Mouse (Mus musculus) ES-E14 (cell line): Measurements from ENCODE around the gene Adgrb3. TPM values are rescaled to one million over a fixed set of nuclear protein-coding genes. Genes with fewer than 3 reads are reported as not detected.

Experiments
- DNase-seq: peaks from one replicate; pipeline ENCODE4 v3.0.0-alpha.2; 2013; ENCODE audit warnings: low read depth, low spot score
- H3K27ac ChIP-seq: 2 replicates; pipeline ENCODE4 v1.5.1; 2012; ENCODE audit warnings: low read depth, mild to moderate bottlenecking, low read length, moderate library complexity, mixed read lengths; ENCODE audit not compliant: poor library complexity, insufficient read depth, severe bottlenecking
- H3K36me3 ChIP-seq: 2 replicates; pipeline ENCODE4 v1.6.1; 2012; ENCODE audit warnings: mild to moderate bottlenecking, low read length, moderate library complexity, mixed read lengths; ENCODE audit not compliant: control insufficient read depth, poor library complexity, insufficient read depth, severe bottlenecking
- H3K4me1 ChIP-seq, 2 experiments: fragments of 150-350 bp in 1 of 2; sonication (generic) in 1 of 2; 2 replicates each; pipeline ENCODE4 v1.6.1; 2012; ENCODE audit warnings: low read length in 2 of 2, mild to moderate bottlenecking in 1 of 2, mixed read lengths in 1 of 2; ENCODE audit not compliant: control insufficient read depth in 2 of 2, insufficient read depth in 2 of 2, poor library complexity in 1 of 2
- H3K4me3 ChIP-seq, 2 experiments: fragments of 150-350 bp in 1 of 2; sonication (generic) in 1 of 2; 2 replicates each; pipeline ENCODE4 v1.5.1; 2012; ENCODE audit warnings: low read length in 2 of 2, low read depth in 1 of 2, mild to moderate bottlenecking in 1 of 2, mixed read lengths in 1 of 2; ENCODE audit not compliant: insufficient read depth in 1 of 2, poor library complexity in 1 of 2, severe bottlenecking in 1 of 2
- H3K9ac ChIP-seq: 2 replicates; pipeline ENCODE4 v1.6.1; 2012; ENCODE audit warnings: low read depth, mild to moderate bottlenecking, low read length, mixed read lengths; ENCODE audit not compliant: poor library complexity, insufficient read depth, severe bottlenecking
- H3K9me3 ChIP-seq: fragments of 150-350 bp; sonication (generic); 2 replicates; pipeline ENCODE4 v1.6.1; 2012; ENCODE audit warnings: low read depth, mild to moderate bottlenecking, low read length; ENCODE audit not compliant: control insufficient read depth, insufficient read depth
- CHD2 ChIP-seq: IDR thresholded peaks from 2 replicates; pipeline ENCODE4 v1.6.1; 2014; ENCODE audit warnings: mild to moderate bottlenecking, low read depth, low read length, inconsistent platforms
- HCFC1 ChIP-seq: IDR thresholded peaks from 2 replicates; pipeline ENCODE4 v1.6.1; 2012; ENCODE audit warnings: low read length, inconsistent platforms, borderline replicate concordance; ENCODE audit not compliant: insufficient read depth
- MAFK ChIP-seq: IDR thresholded peaks from 2 replicates; pipeline ENCODE4 v1.6.1; 2014; ENCODE audit warnings: mild to moderate bottlenecking, low read depth, low read length, inconsistent platforms; ENCODE audit not compliant: insufficient read depth
- ZC3H11A ChIP-seq: IDR thresholded peaks from 2 replicates; pipeline ENCODE4 v1.6.1; 2012; ENCODE audit warnings: low read depth, mild to moderate bottlenecking, inconsistent platforms, low read length, borderline replicate concordance
- ZNF384 ChIP-seq: IDR thresholded peaks from 2 replicates; pipeline ENCODE4 v1.6.1; 2012; ENCODE audit warnings: low read depth, low read length, inconsistent platforms
- in situ Hi-C, 2 experiments: fragments of 600-800 bp; cut with MboI; formaldehyde crosslinking; loops; one replicate each; pipeline ENCODE4 v1.15.1; 2025; ENCODE audit warnings: low sequenced_read_pairs in 2 of 2, inconsistent platforms in 1 of 2; ENCODE audit not compliant: unreplicated experiment in 2 of 2
- total RNA-seq: library from RNA; depleted of rRNA; stranded (reverse); fragments of 300-350 nt; gene quantifications from 2 replicates; pipeline ENCODE4 v1.2.3, GENCODE M21; 2012

Gene Adgrb3
- total RNA-seq, 1 experiment, result 0.27 TPM

- Histone ChIP-seq H3K4me3 (no peak overlapping the region), H3K4me1 (no peaks in the 10 kb centered on the region), H3K9ac (no peak overlapping the region), H3K36me3 (no peaks in the 10 kb centered on the region), H3K9me3 (no peaks in the 10 kb centered on the region), H3K27ac (no peak overlapping the region)
- DNase-seq, result no peak
- no peak for TF ChIP-seq MAFK
- TF ChIP-seq ZC3H11A, result no peak
- TF ChIP-seq CHD2, result no peak
- no peak for TF ChIP-seq ZNF384
- no peak for TF ChIP-seq HCFC1
- in situ Hi-C loops, result no loop called here
Observed at GRCm38 (mm10) chr1:25085616-25086372, 743.7 kb downstream of the Adgrb3 start.

DNA sequence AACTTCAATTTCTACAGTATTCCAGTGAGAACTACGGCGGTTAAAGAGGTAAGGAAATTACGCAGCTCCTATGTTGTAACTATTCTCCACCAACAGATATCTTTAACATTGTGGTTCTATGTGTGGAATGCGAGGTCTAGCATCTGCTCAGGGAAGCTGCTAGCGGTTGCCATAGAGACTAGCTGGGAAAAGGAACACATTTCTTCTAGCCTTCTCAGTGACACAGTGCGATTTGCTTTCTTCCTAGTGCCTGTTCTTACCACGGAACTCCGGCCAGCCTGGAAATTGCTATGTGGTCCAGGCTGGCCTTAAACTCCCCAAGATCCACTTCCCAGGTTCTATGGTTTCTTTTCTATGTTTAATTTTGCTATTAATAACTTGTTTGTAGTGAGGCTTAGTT, 747.1 kb downstream of the Adgrb3 start:
- in situ Hi-C loops, result no loop called here
- no peaks in the 10 kb centered on the region for H3K9me3 ChIP-seq
- no peak overlapping the region for H3K27ac ChIP-seq
- no peaks in the 10 kb centered on the region for H3K4me1 ChIP-seq
- no peaks in the 10 kb centered on the region for H3K36me3 ChIP-seq
- no peak overlapping the region for H3K9ac ChIP-seq
- DNase-seq, result no peak
- TF ChIP-seq HCFC1, result no peak
- no peak for TF ChIP-seq MAFK
- no peak for TF ChIP-seq ZNF384
- TF ChIP-seq CHD2, result no peak
- TF ChIP-seq ZC3H11A, result no peak
- H3K4me3 ChIP-seq, result no peak overlapping the region

DNA sequence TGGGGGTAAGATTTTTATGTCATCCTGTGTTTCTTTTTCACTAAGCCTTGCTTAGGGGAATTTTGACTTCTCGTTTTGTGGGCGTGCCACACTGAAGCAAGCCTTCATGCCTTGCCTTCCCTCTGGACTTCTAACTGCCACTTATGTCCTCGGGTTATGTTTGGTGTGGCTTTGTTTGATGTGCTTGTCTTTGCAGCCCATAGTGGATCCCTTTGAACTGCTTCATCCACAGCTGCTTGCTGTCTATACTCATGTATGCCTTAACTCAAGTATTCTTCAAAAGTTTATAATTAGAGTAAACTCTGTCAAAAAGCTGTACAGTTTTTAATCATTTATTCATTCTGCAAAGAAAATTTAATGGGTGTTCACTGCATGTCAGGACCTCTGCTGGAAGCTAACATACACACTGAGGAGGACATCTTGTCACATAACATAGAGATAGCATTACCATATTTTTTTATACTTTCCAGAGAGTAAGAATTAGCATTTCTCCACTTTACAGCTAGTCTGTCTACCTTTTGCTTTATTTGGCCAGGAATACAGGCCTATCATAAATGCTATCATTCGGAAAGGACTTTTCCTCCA, 748.1 kb downstream of the Adgrb3 start:
- Histone ChIP-seq H3K4me1 (no peaks in the 10 kb centered on the region), H3K4me3 (no peak overlapping the region), H3K9ac (no peak overlapping the region), H3K9me3 (no peaks in the 10 kb centered on the region), H3K36me3 (no peaks in the 10 kb centered on the region), H3K27ac (no peak overlapping the region)
- in situ Hi-C loops, result no loop called here
- TF ChIP-seq ZC3H11A (no peak), HCFC1 (no peak), ZNF384 (no peak), MAFK (no peak), CHD2 (no peak)
- no peak for DNase-seq

DNA sequence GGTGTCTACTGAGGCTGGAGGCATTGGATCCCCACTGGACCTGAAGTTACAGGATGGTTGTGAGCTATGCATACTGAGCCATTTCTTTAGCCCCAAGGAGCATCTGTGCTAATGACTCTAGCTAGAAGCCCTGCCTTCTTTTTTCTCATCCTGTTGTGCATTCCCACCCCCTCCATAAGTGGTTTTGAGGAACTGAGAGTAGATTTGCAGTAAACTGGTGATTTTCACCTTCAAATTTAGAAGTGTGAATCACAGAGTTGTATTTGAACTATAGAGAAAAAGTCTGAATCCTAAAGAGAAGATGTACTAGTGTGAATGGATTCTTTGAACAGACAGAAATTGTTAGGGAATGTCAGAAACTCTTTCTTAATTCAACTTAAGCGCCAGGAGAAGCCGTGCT, 750.1 kb downstream of the Adgrb3 start:
- Histone ChIP-seq H3K9me3 (no peaks in the 10 kb centered on the region), H3K27ac (no peak overlapping the region), H3K4me3 (no peak overlapping the region), H3K9ac (no peak overlapping the region), H3K36me3 (no peaks in the 10 kb centered on the region), H3K4me1 (no peaks in the 10 kb centered on the region)
- no peak for DNase-seq
- in situ Hi-C loops, result no loop called here
- TF ChIP-seq CHD2 (no peak), MAFK (no peak), ZNF384 (no peak), HCFC1 (no peak), ZC3H11A (no peak)
